Mouse (Mus musculus) forebrain, embryonic 16.5 days (tissue): ENCODE results near the gene Sf3a3. TPM values are rescaled to one million over a fixed set of nuclear protein-coding genes. Genes with fewer than 3 reads are reported as not detected.
A peak's percentile ranks its signal among the peaks of the same experiment; 100 is the strongest.

Source experiments
- ATAC-seq: fragments of 200-750 bp; cut with Nextera tagmentation; 2 replicates; pipeline ENCODE4 v1.8.0; 2017; ENCODE audit warnings: mild to moderate bottlenecking, moderate library complexity
- H3K27ac ChIP-seq: fragments of 300-500 bp; sonication (generic); 2 replicates; pipeline ENCODE4 v1.5.1; 2014; ENCODE audit warnings: low read length, control low read depth
- H3K27me3 ChIP-seq: fragments of 300-500 bp; sonication (generic); replicated peaks from 2 replicates; pipeline ENCODE4 v1.6.1; 2014; ENCODE audit warnings: low read length; ENCODE audit not compliant: control insufficient read depth, insufficient read depth
- H3K36me3 ChIP-seq: fragments of 300-500 bp; sonication (generic); 2 replicates; pipeline ENCODE4 v1.6.1; 2014; ENCODE audit not compliant: control insufficient read depth, insufficient read depth
- H3K4me1 ChIP-seq: fragments of 300-500 bp; sonication (generic); replicated peaks from 2 replicates; pipeline ENCODE4 v1.6.1; 2014; ENCODE audit warnings: low read length; ENCODE audit not compliant: control insufficient read depth, insufficient read depth
- H3K4me2 ChIP-seq: fragments of 300-500 bp; sonication (generic); 2 replicates; pipeline ENCODE4 v1.6.1; 2014; ENCODE audit warnings: mild to moderate bottlenecking, low read length, control low read depth
- H3K4me3 ChIP-seq: fragments of 300-500 bp; sonication (generic); replicated peaks from 2 replicates; pipeline ENCODE4 v1.5.1; 2014; ENCODE audit warnings: mild to moderate bottlenecking, low read length, control low read depth
- H3K9ac ChIP-seq: fragments of 300-500 bp; sonication (generic); replicated peaks from 2 replicates; pipeline ENCODE4 v1.6.1; 2014; ENCODE audit warnings: low read depth, low read length, control low read depth
- H3K9me3 ChIP-seq: fragments of 300-500 bp; sonication (generic); 2 replicates; pipeline ENCODE4 v1.6.1; 2016; ENCODE audit warnings: low read length; ENCODE audit not compliant: control insufficient read depth
- WGBS: fragments of 180-500 bp; shearing (Covaris S2); extraction: QIAGEN DNeasy Blood & Tissue Kit; methylation state at CpG from one replicate; pipeline ENCODE4 v1.1.7; 2014; 5-methylcytosine and 5-hydroxymethylcytosine counted together
- polyA plus RNA-seq: library from polyadenylated mRNA; unstranded; fragments of >200 nt; fragmentation: Nextera tagmentation; extraction: Ambion mirVana; gene quantifications from 2 replicates; pipeline ENCODE4 v1.2.1, GENCODE M21; 2015

Sf3a3 gene
- polyA plus RNA-seq, 1 experiment from 2014 or later: 128 TPM

- Histone ChIP-seq H3K36me3 (no peaks in the 10 kb centered on the region), H3K4me2 (0 out of 2 replicates have a peak overlapping the region, but pooled peaks have one; percentile 1), H3K9me3 (no peaks in the 10 kb centered on the region), H3K27ac (peak overlapping the region; percentile 12; the same call in 1 of the 2 replicates), H3K9ac (no peak overlapping the region), H3K4me1 (no peaks in the 10 kb centered on the region), H3K4me3 (no peak overlapping the region), H3K27me3 (no peaks in the 10 kb centered on the region)
- 76% methylated on average over 23 of the region's 23 CpGs for WGBS
- ATAC-seq: no peak
These were observed 51.4 kb downstream of the Sf3a3 start for GRCm38 (mm10) chr4:124765802-124766565.

- no peaks in the 10 kb centered on the region for H3K4me1 ChIP-seq
- no peaks in the 10 kb centered on the region for H3K9me3 ChIP-seq
- WGBS: 92% methylated on average over 2 of the region's 2 CpGs
- no peak overlapping the region for H3K27ac ChIP-seq
- H3K36me3 ChIP-seq: no peaks in the 10 kb centered on the region
- no peak for ATAC-seq
- H3K4me3 ChIP-seq: no peak overlapping the region
- no peak overlapping the region for H3K4me2 ChIP-seq
- H3K9ac ChIP-seq: no peak overlapping the region
- H3K27me3 ChIP-seq: no peaks in the 10 kb centered on the region
These were observed 52.0 kb downstream of the Sf3a3 start for GRCm38 (mm10) chr4:124766566-124766940.

DNA sequence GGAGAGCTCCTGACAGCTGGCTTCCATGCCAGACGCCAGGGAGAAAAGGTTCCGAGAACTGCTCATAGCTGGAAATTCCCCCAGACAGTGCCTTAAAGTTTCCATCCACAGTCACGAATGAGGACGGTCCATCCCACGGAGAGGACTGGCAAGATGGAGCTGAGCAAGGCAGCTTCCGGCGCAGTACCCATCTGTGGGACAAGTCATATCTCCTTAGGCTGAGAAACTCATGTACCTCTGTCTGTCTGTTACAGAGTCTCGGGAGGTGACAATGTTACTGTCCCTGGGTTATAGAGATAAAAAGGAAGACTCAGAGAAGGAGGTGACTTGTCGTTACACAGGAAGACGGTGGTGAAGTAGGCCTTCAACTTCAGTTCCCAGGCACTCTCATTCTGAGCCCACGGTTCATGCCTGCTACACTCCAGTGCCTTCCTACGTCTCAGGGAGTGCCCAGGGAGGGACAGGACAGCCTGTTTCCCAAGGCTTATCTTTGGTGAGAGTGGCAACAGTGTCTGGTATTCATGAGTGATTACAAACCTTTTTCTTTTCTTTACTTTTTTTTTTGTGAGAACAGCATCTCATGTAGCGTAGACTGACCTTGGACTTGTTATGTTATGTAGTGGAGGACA, 54.5 kb downstream of the Sf3a3 start:
- no peak for ATAC-seq

DNA sequence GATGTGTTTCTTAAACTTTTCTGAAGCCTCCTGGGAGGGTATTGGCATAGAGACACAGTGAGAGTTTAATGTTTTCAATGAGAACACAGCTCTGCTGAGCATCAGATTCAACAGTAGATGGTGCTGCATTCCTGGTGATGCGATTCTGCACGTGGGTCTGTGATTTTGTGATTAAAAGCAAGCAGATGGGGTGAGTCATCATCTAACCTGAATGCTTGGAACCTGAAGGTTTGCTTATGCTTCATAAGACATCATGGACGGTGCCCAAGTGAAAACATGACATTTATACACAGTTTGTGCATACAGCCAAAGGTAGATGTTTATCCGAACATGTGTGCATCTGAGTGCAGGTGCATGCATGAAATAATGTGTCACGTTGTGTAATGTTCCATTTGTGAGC, 56.0 kb downstream of the Sf3a3 start:
- H3K36me3 ChIP-seq: no peaks in the 10 kb centered on the region
- H3K27ac ChIP-seq: no peak overlapping the region
- H3K9ac ChIP-seq: no peak overlapping the region
- no peaks in the 10 kb centered on the region for H3K27me3 ChIP-seq
- 77% methylated on average over 5 of the region's 5 CpGs for WGBS
- H3K9me3 ChIP-seq: no peaks in the 10 kb centered on the region
- no peaks in the 10 kb centered on the region for H3K4me1 ChIP-seq
- no peak for ATAC-seq
- no peak overlapping the region for H3K4me2 ChIP-seq
- H3K4me3 ChIP-seq: no peak overlapping the region

More for the DNA sequence above, 54.5 kb downstream of the Sf3a3 start:
- Histone ChIP-seq H3K27me3 (no peaks in the 10 kb centered on the region), H3K4me3 (no peak overlapping the region), H3K4me2 (no peak overlapping the region), H3K27ac (no peak overlapping the region), H3K9me3 (no peaks in the 10 kb centered on the region), H3K9ac (no peak overlapping the region), H3K4me1 (no peaks in the 10 kb centered on the region), H3K36me3 (no peaks in the 10 kb centered on the region)
- whole genome bisulfite sequencing: 91% methylated on average over 13 of the region's 13 CpGs

DNA sequence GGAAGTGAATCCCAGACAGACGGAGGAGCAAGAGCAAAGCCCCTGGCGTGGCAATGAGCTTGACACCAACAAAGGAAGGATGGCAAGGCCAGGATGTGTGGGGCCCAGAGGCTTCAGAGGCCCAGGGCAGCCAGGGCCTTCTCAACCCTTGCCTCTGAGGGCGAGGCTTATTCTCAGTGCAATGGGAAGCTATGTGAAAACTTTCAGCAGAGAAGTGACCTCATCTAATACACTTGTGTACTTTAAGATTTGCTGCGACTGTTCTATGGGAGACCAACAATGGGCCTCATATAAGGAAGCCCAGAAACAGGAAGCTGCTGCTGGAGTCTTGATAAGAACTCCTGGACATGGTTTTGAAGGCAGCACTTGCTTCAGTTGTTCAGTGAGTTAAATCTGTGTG, 57.5 kb downstream of the Sf3a3 start:
- Histone ChIP-seq H3K27ac (no peak overlapping the region), H3K9ac (no peak overlapping the region), H3K27me3 (no peaks in the 10 kb centered on the region), H3K4me3 (no peak overlapping the region), H3K9me3 (no peaks in the 10 kb centered on the region), H3K4me1 (no peaks in the 10 kb centered on the region), H3K36me3 (no peaks in the 10 kb centered on the region), H3K4me2 (no peak overlapping the region)
- 73% methylated on average over 4 of the region's 4 CpGs for WGBS
- ATAC-seq: no peak

GRCm38 (mm10) chr4:124773449-124773848, 58.9 kb downstream of the Sf3a3 start:
- H3K36me3 ChIP-seq: no peaks in the 10 kb centered on the region
- WGBS: 76% methylated on average over 2 of the region's 2 CpGs

GRCm38 (mm10) chr4:124773995-124774394, 59.4 kb downstream of the Sf3a3 start:
- no peak overlapping the region for H3K9ac ChIP-seq
- WGBS: 97% methylated on average over 6 of the region's 6 CpGs
- no peaks in the 10 kb centered on the region for H3K4me1 ChIP-seq
- no peak overlapping the region for H3K27ac ChIP-seq
- no peaks in the 10 kb centered on the region for H3K9me3 ChIP-seq
- H3K36me3 ChIP-seq: no peaks in the 10 kb centered on the region
- H3K4me3 ChIP-seq: no peak overlapping the region
- no peaks in the 10 kb centered on the region for H3K27me3 ChIP-seq
- ATAC-seq: no peak
- H3K4me2 ChIP-seq: no peak overlapping the region

More at GRCm38 (mm10) chr4:124773449-124773848, 58.9 kb downstream of the Sf3a3 start:
- Histone ChIP-seq H3K27me3 (no peaks in the 10 kb centered on the region), H3K9ac (no peak overlapping the region), H3K4me3 (no peak overlapping the region), H3K4me1 (no peaks in the 10 kb centered on the region), H3K4me2 (no peak overlapping the region), H3K9me3 (no peaks in the 10 kb centered on the region), H3K27ac (no peak overlapping the region)
- no peak for ATAC-seq

- Histone ChIP-seq H3K27me3 (no peaks in the 10 kb centered on the region), H3K27ac (no peak overlapping the region), H3K9ac (no peak overlapping the region), H3K4me2 (no peak overlapping the region), H3K36me3 (no peaks in the 10 kb centered on the region), H3K9me3 (no peaks in the 10 kb centered on the region), H3K4me1 (no peaks in the 10 kb centered on the region), H3K4me3 (no peak overlapping the region)
- no peak for ATAC-seq
- WGBS: 71% methylated on average over 2 of the region's 2 CpGs
These were observed 59.9 kb downstream of the Sf3a3 start for GRCm38 (mm10) chr4:124774429-124774828.

- Histone ChIP-seq H3K27ac (no peak overlapping the region), H3K4me2 (no peak overlapping the region), H3K4me3 (no peak overlapping the region), H3K9ac (no peak overlapping the region), H3K27me3 (no peaks in the 10 kb centered on the region), H3K9me3 (no peaks in the 10 kb centered on the region), H3K4me1 (no peaks in the 10 kb centered on the region), H3K36me3 (peaks cover 11% of the 10 kb centered on the region)
- no peak for ATAC-seq
- WGBS: 62% methylated on average over 7 of the region's 7 CpGs
These were observed 66.8 kb downstream of the Sf3a3 start for GRCm38 (mm10) chr4:124781361-124781760.
